Comparison of ENCODE assay signal across 9 mouse cellular contexts in the genomic region with DNA sequence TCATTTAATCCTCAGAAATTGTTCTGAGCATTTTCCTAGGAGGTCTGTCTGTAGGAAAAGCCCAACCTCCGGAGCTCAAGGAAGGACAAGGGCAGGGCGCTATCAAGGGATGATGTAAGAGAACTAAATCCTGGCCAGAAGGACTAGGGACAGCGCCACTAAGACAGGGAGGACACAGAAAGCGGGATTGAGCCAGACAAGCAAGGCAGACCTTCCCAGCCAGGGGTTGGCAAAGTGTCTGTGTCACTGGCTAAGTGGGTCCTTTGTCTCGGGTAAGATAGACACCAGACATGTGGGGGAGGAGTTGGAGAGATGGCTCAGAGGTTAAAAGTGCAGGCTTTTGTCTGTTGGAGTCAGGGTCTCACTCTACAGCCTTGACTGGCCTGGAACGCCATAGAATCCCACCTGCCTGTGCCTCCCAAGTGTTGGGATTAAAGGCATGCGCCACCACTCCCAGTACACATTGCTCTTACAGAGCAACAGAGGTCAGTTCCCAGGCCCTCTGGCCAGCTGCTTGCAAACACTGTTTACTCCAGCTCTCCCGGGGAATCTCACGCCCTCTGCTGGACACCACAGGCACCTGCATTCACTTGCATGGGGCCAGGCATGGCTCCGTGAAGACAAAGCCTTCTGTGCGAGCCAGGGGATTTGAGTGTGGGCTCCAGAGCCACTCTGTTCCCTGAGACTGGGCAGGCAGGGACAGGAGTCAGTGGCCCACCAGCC. TPM values are rescaled to one million over a fixed set of nuclear protein-coding genes. Genes with fewer than 3 reads are reported as not detected.
DNase-seq lines count a peak whose midpoint lies in the region; ATAC-seq and TF ChIP-seq lines count a peak whose summit lies in the region.
"Had no signal": no experiment of that assay in that cellular context is flagged by ENCODE, and none has a peak within 500 bp of the region (broad histone marks: within the 10 kb centered on the region; RNA-seq: fewer than 3 reads in every experiment).

No protein-coding gene starts in this region.

- H3K9me3 ChIP-seq in heart, embryonic 10.5 days: no peaks in the 10 kb centered on the region
- no peaks in the 10 kb centered on the region for H3K9me3 ChIP-seq in limb, embryonic 10.5 days (replicated peaks)
- H3K9me3 ChIP-seq: limb, embryonic 12.5 days had no signal

- peaks cover 62% of the 10 kb centered on the region for H3K27me3 ChIP-seq in heart, embryonic 10.5 days (ENCODE audit: insufficient read depth, poor library complexity, severe bottlenecking)
- H3K27me3 ChIP-seq in thymus, adult 2 months (ENCODE audit: control insufficient read depth, insufficient read depth, low read length): no peaks in the 10 kb centered on the region
- no peaks in the 10 kb centered on the region for H3K27me3 ChIP-seq in limb, embryonic 10.5 days (ENCODE audit: low read depth, poor library complexity, severe bottlenecking)
- H3K27me3 ChIP-seq: limb, embryonic 12.5 days had no signal

- no peak overlapping the region for H3K4me3 ChIP-seq in heart, embryonic 10.5 days
- H3K4me3 ChIP-seq in thymus, adult 2 months (ENCODE audit: control insufficient read depth, insufficient read depth, low read length): no peak overlapping the region
- H3K4me3 ChIP-seq in limb, embryonic 10.5 days: no peak overlapping the region
- H3K4me3 ChIP-seq: limb, embryonic 12.5 days had no signal

- H3K4me1 ChIP-seq in heart, embryonic 10.5 days: peaks cover 30% of the 10 kb centered on the region
- peaks cover 13% of the 10 kb centered on the region for H3K4me1 ChIP-seq in thymus, adult 2 months (replicated peaks; ENCODE audit: control insufficient read depth, insufficient read depth, low read length)
- H3K4me1 ChIP-seq in limb, embryonic 10.5 days: peaks cover 8% of the 10 kb centered on the region

- intact Hi-C loops in left cerebral cortex, postnatal 4 days (cut with DNase I): loop anchor here (5.0 kb wide), 1 partner anchor 89 kb away; a partner anchor contains a TSS

- whole genome bisulfite sequencing in heart, embryonic 10.5 days: 40% methylated on average over 11 of the region's 11 CpGs
- 88% methylated on average over 11 of the region's 11 CpGs for WGBS in thymus, adult 2 months
- 66% methylated on average over 11 of the region's 11 CpGs for WGBS in limb, embryonic 10.5 days

- H3K36me3 ChIP-seq in heart, embryonic 10.5 days: no peaks in the 10 kb centered on the region
- H3K36me3 ChIP-seq in thymus, adult 2 months (ENCODE audit: control insufficient read depth, insufficient read depth, low read length): no peaks in the 10 kb centered on the region
- H3K36me3 ChIP-seq in limb, embryonic 10.5 days: no peaks in the 10 kb centered on the region
- H3K36me3 ChIP-seq: limb, embryonic 12.5 days had no signal

- peak overlapping the region; percentile 54; the same call in 1 of the 2 replicates for H3K27ac ChIP-seq in heart, embryonic 10.5 days
- no peak overlapping the region for H3K27ac ChIP-seq in thymus, adult 2 months (ENCODE audit: control insufficient read depth, insufficient read depth, low read length)
- H3K27ac ChIP-seq in limb, embryonic 10.5 days: 0 out of 2 replicates have a peak overlapping the region, but pooled peaks have one; percentile 20
- H3K27ac ChIP-seq: limb, embryonic 12.5 days had no signal

- DNase-seq in heart, embryonic 10.5 days (ENCODE audit: low spot score): no peak
- no peak for DNase-seq in heart, adult 9 months (ENCODE audit: low spot score in 2 of 2)
- DNase-seq in thymus, adult 2 months: no peak
- no peak for DNase-seq in thymus, postnatal 10 days (ENCODE audit: low spot score in 2 of 2)
- DNase-seq in limb, embryonic 10.5 days (ENCODE audit: low spot score): no peak
- DNase-seq in thymus, postnatal 4 days: peak; percentile 57
- DNase-seq in left cerebral cortex, postnatal 4 days: no peak

- ATAC-seq in monocyte, adult 5-6 weeks (replicated peaks; ENCODE audit: insufficient number of reproducible peaks, low FRiP score, low TSS enrichment, poor library complexity, severe bottlenecking): no peak

- peak; percentile 74; the same call in 1 of the 2 replicates for TF ChIP-seq CTCF in thymus, adult 2 months (IDR thresholded peaks at IDR 0.05; ENCODE audit: borderline replicate concordance, control insufficient read depth, extremely low read depth, insufficient read depth, low read length, poor library complexity)

- no peak for TF ChIP-seq POLR2A in thymus, adult 2 months (IDR thresholded peaks at IDR 0.05; ENCODE audit: control insufficient read depth, extremely low read depth, insufficient read depth, low read length, poor library complexity)

RNA-seq across cellular contexts. Expression of a gene that starts 11.3 kb away (rescaled TPM):
- 11.0 and 11.2 TPM in 2 replicates for polyA plus RNA-seq in heart, embryonic 10.5 days (2016; fragmentation: Nextera tagmentation; extraction: Ambion mirVana)
- 18.8 and 20.6 TPM in 2 replicates for polyA plus RNA-seq in thymus, adult 2 months (2012; rRNA removed)
- polyA plus RNA-seq in limb, embryonic 10.5 days (2016; fragmentation: Nextera tagmentation; extraction: Ambion mirVana): 17.5 and 19.5 TPM in 2 replicates
- total RNA-seq in left cerebral cortex, postnatal 4 days (2021): 10 to 100 TPM; 22.7 to 26.0 TPM
- 0.43 to 4.0 TPM (median 1.1 TPM) in 3 replicates for total RNA-seq in monocyte, adult 5-6 weeks (2017)

RNA-seq across cellular contexts. Expression of a gene that starts 11.4 kb away (rescaled TPM):
- polyA plus RNA-seq in heart, embryonic 10.5 days (2016; fragmentation: Nextera tagmentation; extraction: Ambion mirVana): 47.1 and 49.4 TPM in 2 replicates
- polyA plus RNA-seq in thymus, adult 2 months (2012; rRNA removed): 429 and 448 TPM in 2 replicates
- 58.1 and 62.6 TPM in 2 replicates for polyA plus RNA-seq in limb, embryonic 10.5 days (2016; fragmentation: Nextera tagmentation; extraction: Ambion mirVana)
- total RNA-seq in left cerebral cortex, postnatal 4 days (2021): 10 to 100 TPM; 52.0 to 55.4 TPM
- total RNA-seq in monocyte, adult 5-6 weeks (2017): 42.2 to 59.5 TPM (median 55.9 TPM) in 3 replicates

RNA-seq across cellular contexts. Expression of a gene that starts 12.3 kb away (rescaled TPM):
- polyA plus RNA-seq in heart, embryonic 10.5 days (2016; fragmentation: Nextera tagmentation; extraction: Ambion mirVana): 0.15 and 0.24 TPM in 2 replicates
- 2.8 and 3.0 TPM in 2 replicates for polyA plus RNA-seq in thymus, adult 2 months (2012; rRNA removed)
- polyA plus RNA-seq in limb, embryonic 10.5 days (2016; fragmentation: Nextera tagmentation; extraction: Ambion mirVana): 0.30 and 0.41 TPM in 2 replicates
- total RNA-seq in left cerebral cortex, postnatal 4 days (2021): under 1 TPM; 0.58 to 0.64 TPM
- total RNA-seq in monocyte, adult 5-6 weeks (2017): 0.57 TPM in 1 of 3 replicates, not detected in the others

RNA-seq across cellular contexts. Expression of a gene that starts 12.6 kb away (rescaled TPM):
- 13.0 and 21.7 TPM in 2 replicates for polyA plus RNA-seq in heart, embryonic 10.5 days (2016; fragmentation: Nextera tagmentation; extraction: Ambion mirVana)
- 203 and 208 TPM in 2 replicates for polyA plus RNA-seq in thymus, adult 2 months (2012; rRNA removed)
- 12.3 and 13.2 TPM in 2 replicates for polyA plus RNA-seq in limb, embryonic 10.5 days (2016; fragmentation: Nextera tagmentation; extraction: Ambion mirVana)
- total RNA-seq in left cerebral cortex, postnatal 4 days (2021): 10 to 100 TPM; 42.0 to 44.1 TPM
- 8.1 to 8.8 TPM (median 8.5 TPM) in 3 replicates for total RNA-seq in monocyte, adult 5-6 weeks (2017)

RNA-seq across cellular contexts. Expression of a gene that starts 32.9 kb away (rescaled TPM):
- 0.39 TPM in 1 of 2 replicates, not detected in the other for polyA plus RNA-seq in heart, embryonic 10.5 days (2016; fragmentation: Nextera tagmentation; extraction: Ambion mirVana)
- 0.15 and 0.33 TPM in 2 replicates for polyA plus RNA-seq in thymus, adult 2 months (2012; rRNA removed)
- not detected in 2 replicates for polyA plus RNA-seq in limb, embryonic 10.5 days (2016; fragmentation: Nextera tagmentation; extraction: Ambion mirVana)
- under 1 TPM in 1 of 2 experiments, not detected in 1; 0.40 TPM for total RNA-seq in left cerebral cortex, postnatal 4 days (2021)
- total RNA-seq in monocyte, adult 5-6 weeks (2017): not detected in 3 replicates
- polyA plus RNA-seq: limb, embryonic 12.5 days had no signal
